Mouse (Mus musculus): ENCODE results near the gene Gnb1l. TPM values are rescaled to one million over a fixed set of nuclear protein-coding genes. Genes with fewer than 3 reads are reported as not detected.

The Gnb1l gene
- polyA plus RNA-seq, 1 experiment from 2014 or later: 16.7 TPM

DNA sequence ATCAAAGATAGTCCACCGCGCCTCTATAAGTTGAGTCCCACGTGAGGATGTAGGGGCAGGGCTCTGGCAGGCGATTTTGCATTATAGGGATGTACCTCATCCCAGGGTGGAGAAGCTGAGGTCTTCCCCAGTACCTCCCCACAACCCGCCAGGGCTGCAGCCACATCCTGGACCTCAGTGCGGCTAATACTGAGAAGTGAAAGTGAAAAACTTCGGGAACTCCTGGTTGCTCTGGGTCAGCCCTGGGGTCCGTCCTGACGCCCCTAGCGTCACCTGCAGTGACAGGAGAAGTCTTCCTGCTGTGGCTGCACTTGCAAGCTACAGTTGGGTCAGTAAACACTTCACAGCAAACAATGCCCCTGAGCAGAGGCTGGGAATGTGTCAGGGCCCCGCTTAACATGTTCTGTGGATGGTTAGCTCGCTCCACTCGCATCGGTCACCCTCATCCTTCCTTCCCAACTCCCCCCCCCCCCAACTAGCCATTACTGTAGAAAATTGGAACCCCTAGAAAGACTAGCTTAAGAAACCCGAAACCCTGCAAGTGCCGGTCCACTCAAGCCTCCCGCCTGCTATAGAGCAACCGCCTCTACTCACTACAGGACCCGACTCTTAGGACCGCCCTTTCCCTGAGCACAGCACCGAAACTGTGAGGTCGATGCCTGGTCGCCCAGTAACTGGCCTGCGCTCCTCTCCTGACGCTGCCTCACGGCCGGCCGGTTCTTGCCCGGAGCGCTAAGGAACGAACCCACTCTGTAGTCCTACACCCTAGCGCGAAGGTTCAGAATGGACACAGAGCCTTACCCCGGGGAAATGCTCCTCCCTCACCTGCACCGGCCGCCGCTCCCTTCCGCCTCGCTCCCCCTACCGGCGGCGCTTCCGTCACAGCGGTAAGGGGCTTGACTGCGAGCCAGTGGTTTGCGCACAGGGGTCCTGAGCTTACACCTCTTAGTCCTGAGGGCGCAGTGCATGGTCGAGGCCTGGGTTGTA, 91.6 kb downstream of the Gnb1l start, which contains the start of gene Tbx1:
Gene Tbx1 (minus strand): TSS at position 868 of the 987 bp plus-strand sequence.
- Histone ChIP-seq H3K27ac (replicated peaks) (no peak within 1 kb of the TSS), H3K4me3 (peak within 1 kb of the TSS; percentile 21), H3K4me1 (replicated peaks) (peaks cover 40% of the 10 kb centered on the region), H3K27me3 (peaks cover 87% of the 10 kb centered on the region), H3K36me3 (no peaks in the 10 kb centered on the region), H3K9ac (no peak within 1 kb of the TSS), H3K9me3 (no peaks in the 10 kb centered on the region), H3K4me2 (peak within 1 kb of the TSS; percentile 47)
- no peak for ATAC-seq (ENCODE audit: low FRiP score, low read depth)
- 3% methylated on average over 48 of the region's 48 CpGs for WGBS

GRCm38 (mm10) chr16:18591047-18592018, 92.8 kb downstream of the Gnb1l start:
- Histone ChIP-seq H3K4me3 (peak overlapping the region; percentile 21), H3K4me1 (replicated peaks) (peaks cover 35% of the 10 kb centered on the region)
- no peak for ATAC-seq (ENCODE audit: low FRiP score, low read depth)

GRCm38 (mm10) chr16:18593930-18594329, 95.4 kb downstream of the Gnb1l start:
- H3K36me3 ChIP-seq: no peaks in the 10 kb centered on the region
- no peaks in the 10 kb centered on the region for H3K9me3 ChIP-seq
- H3K4me1 ChIP-seq (replicated peaks): peaks cover 21% of the 10 kb centered on the region
- no peak overlapping the region for H3K4me2 ChIP-seq
- no peak for ATAC-seq (ENCODE audit: low FRiP score, low read depth)
- no peak overlapping the region for H3K9ac ChIP-seq
- 74% methylated on average over 2 of the region's 2 CpGs for WGBS
- no peak overlapping the region for H3K4me3 ChIP-seq
- H3K27me3 ChIP-seq: peaks cover 57% of the 10 kb centered on the region
- H3K27ac ChIP-seq (replicated peaks): no peak overlapping the region

More at GRCm38 (mm10) chr16:18591047-18592018, 92.8 kb downstream of the Gnb1l start:
- Histone ChIP-seq H3K9me3 (no peaks in the 10 kb centered on the region), H3K27me3 (peaks cover 75% of the 10 kb centered on the region), H3K9ac (no peak overlapping the region), H3K36me3 (no peaks in the 10 kb centered on the region), H3K27ac (replicated peaks) (no peak overlapping the region), H3K4me2 (peak overlapping the region; percentile 47)
- 2% methylated on average over 58 of the region's 59 CpGs for WGBS

DNA sequence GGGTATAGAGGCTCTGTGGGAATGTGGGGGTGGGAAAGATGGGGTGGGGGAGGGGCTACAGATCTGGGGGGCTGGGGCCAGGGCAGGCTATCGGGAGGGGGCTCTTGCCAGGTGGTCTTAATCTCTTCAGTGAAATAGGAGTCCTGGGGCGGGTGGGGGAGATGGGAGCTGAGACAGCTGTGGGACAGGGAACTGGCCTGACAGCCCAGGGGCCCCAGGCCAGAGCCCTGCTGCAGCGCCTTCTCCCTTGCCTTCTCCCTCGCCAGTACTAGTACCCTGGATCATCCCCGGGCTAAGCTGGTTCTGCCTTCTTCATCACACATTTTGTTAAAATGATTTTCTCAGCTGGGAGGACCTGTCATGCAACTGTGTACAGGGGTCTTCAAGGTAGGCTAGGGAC, 97.7 kb downstream of the Gnb1l start:
- no peak for ATAC-seq (ENCODE audit: low FRiP score, low read depth)
- 63% methylated on average over 5 of the region's 5 CpGs for WGBS
- no peak overlapping the region for H3K4me2 ChIP-seq
- no peak overlapping the region for H3K27ac ChIP-seq (replicated peaks)
- H3K4me3 ChIP-seq: no peak overlapping the region
- no peaks in the 10 kb centered on the region for H3K9me3 ChIP-seq
- H3K36me3 ChIP-seq: no peaks in the 10 kb centered on the region
- peaks cover 37% of the 10 kb centered on the region for H3K27me3 ChIP-seq
- H3K9ac ChIP-seq: no peak overlapping the region
- peaks cover 7% of the 10 kb centered on the region for H3K4me1 ChIP-seq (replicated peaks)

DNA sequence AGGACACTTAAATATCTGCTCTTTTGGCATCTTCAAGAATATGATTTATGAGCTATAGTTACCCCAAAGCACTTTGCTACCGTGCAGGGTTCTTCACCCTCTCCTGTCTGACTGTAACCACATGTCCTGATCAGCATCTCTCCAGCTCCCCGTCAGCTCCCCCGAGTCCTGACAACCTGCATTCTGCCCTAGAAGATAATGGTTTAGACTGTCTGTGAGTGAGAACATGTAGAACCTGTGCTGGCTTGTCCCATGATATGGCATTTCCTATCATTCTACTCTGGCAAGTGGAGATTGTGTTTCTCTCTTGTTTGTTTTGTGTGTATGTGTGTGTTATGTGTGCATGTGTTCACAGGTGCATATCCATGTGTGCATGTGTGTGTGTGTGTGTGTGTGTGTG, 99.5 kb downstream of the Gnb1l start:
- Histone ChIP-seq H3K4me3 (no peak overlapping the region), H3K27me3 (peaks cover 23% of the 10 kb centered on the region)

GRCm38 (mm10) chr16:18601447-18601846, 102.9 kb downstream of the Gnb1l start:
- Histone ChIP-seq H3K4me3 (no peak overlapping the region), H3K4me1 (replicated peaks) (0 out of 2 replicates have a peak, but pooled peaks cover 4% of the 10 kb centered on the region), H3K27me3 (0 out of 2 replicates have a peak, but pooled peaks cover 3% of the 10 kb centered on the region), H3K9me3 (no peaks in the 10 kb centered on the region), H3K27ac (replicated peaks) (no peak overlapping the region), H3K4me2 (no peak overlapping the region), H3K36me3 (no peaks in the 10 kb centered on the region), H3K9ac (no peak overlapping the region)
- ATAC-seq (ENCODE audit: low FRiP score, low read depth): no peak
- WGBS: 70% methylated on average over 7 of the region's 7 CpGs

More for the DNA sequence above, 99.5 kb downstream of the Gnb1l start:
- Histone ChIP-seq H3K9ac (no peak overlapping the region), H3K36me3 (no peaks in the 10 kb centered on the region), H3K9me3 (no peaks in the 10 kb centered on the region), H3K27ac (replicated peaks) (no peak overlapping the region), H3K4me1 (replicated peaks) (0 out of 2 replicates have a peak, but pooled peaks cover 4% of the 10 kb centered on the region), H3K4me2 (no peak overlapping the region)
- WGBS: 80% methylated on average over 3 of the region's 3 CpGs
- ATAC-seq (ENCODE audit: low FRiP score, low read depth): no peak

DNA sequence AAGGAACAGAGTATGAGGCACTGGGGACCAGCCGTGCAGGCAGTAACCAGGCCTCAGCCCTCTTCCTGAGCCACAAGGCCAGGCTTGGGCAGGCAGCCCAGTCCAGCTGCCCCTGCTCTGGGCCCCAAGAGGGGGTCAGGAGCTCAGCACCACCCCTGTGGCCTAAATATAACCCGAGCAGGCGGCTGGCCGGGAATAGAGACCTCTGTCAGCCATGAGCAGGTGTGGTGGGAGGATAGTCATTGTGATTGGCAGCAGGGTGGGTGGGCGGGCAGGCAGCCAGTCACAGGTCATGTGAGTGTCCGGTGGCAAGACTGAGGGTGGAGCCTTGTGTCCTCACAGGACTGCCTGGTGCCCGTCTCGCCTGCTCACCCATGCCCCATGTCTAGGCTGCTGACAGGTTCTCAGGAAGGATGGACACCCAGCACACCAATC, 105.8 kb downstream of the Gnb1l start:
- H3K36me3 ChIP-seq: no peaks in the 10 kb centered on the region
- no peak overlapping the region for H3K9ac ChIP-seq
- H3K9me3 ChIP-seq: no peaks in the 10 kb centered on the region
- 0 out of 2 replicates have a peak, but pooled peaks cover 4% of the 10 kb centered on the region for H3K4me1 ChIP-seq (replicated peaks)
- H3K4me2 ChIP-seq: no peak overlapping the region
- no peak overlapping the region for H3K27ac ChIP-seq (replicated peaks)
- H3K4me3 ChIP-seq: no peak overlapping the region
- 62% methylated on average over 8 of the region's 8 CpGs for WGBS
- peaks cover 6% of the 10 kb centered on the region; the same call in 1 of the 2 replicates for H3K27me3 ChIP-seq
- no peak for ATAC-seq (ENCODE audit: low FRiP score, low read depth)

GRCm38 (mm10) chr16:18605705-18606104, 107.2 kb downstream of the Gnb1l start:
- H3K4me1 ChIP-seq (replicated peaks): 0 out of 2 replicates have a peak, but pooled peaks cover 4% of the 10 kb centered on the region
- no peak overlapping the region for H3K9ac ChIP-seq
- H3K27ac ChIP-seq (replicated peaks): no peak overlapping the region
- peaks cover 12% of the 10 kb centered on the region; the same call in 1 of the 2 replicates for H3K27me3 ChIP-seq
- no peaks in the 10 kb centered on the region for H3K36me3 ChIP-seq
- no peak for ATAC-seq (ENCODE audit: low FRiP score, low read depth)
- whole genome bisulfite sequencing: 77% methylated on average over 5 of the region's 5 CpGs
- no peaks in the 10 kb centered on the region for H3K9me3 ChIP-seq
- no peak overlapping the region for H3K4me2 ChIP-seq
- no peak overlapping the region for H3K4me3 ChIP-seq

- no peak for ATAC-seq (ENCODE audit: low FRiP score, low read depth)
- Histone ChIP-seq H3K36me3 (no peaks in the 10 kb centered on the region), H3K4me1 (replicated peaks) (no peaks in the 10 kb centered on the region), H3K27ac (replicated peaks) (no peak overlapping the region), H3K4me2 (no peak overlapping the region), H3K9ac (no peak overlapping the region), H3K27me3 (peaks cover 12% of the 10 kb centered on the region; the same call in 1 of the 2 replicates), H3K9me3 (no peaks in the 10 kb centered on the region), H3K4me3 (no peak overlapping the region)
- 7% methylated on average over 11 of the region's 11 CpGs for WGBS
Observed at GRCm38 (mm10) chr16:18608226-18608625, 109.7 kb downstream of the Gnb1l start.

GRCm38 (mm10) chr16:18609099-18609498, 110.6 kb downstream of the Gnb1l start:
- Histone ChIP-seq H3K27me3 (peaks cover 12% of the 10 kb centered on the region; the same call in 1 of the 2 replicates), H3K9me3 (no peaks in the 10 kb centered on the region), H3K9ac (no peak overlapping the region), H3K27ac (replicated peaks) (no peak overlapping the region), H3K4me2 (no peak overlapping the region), H3K36me3 (no peaks in the 10 kb centered on the region), H3K4me3 (no peak overlapping the region), H3K4me1 (replicated peaks) (no peaks in the 10 kb centered on the region)
- WGBS: 65% methylated on average over 2 of the region's 2 CpGs
- ATAC-seq (ENCODE audit: low FRiP score, low read depth): no peak

- H3K27me3 ChIP-seq: peaks cover 17% of the 10 kb centered on the region
- H3K27ac ChIP-seq (replicated peaks): no peak overlapping the region
- no peak for ATAC-seq (ENCODE audit: low FRiP score, low read depth)
Observed at GRCm38 (mm10) chr16:18611752-18612151, 113.2 kb downstream of the Gnb1l start.

More at GRCm38 (mm10) chr16:18611752-18612151, 113.2 kb downstream of the Gnb1l start:
- H3K4me3 ChIP-seq: no peak overlapping the region
- H3K9ac ChIP-seq: no peak overlapping the region
- H3K9me3 ChIP-seq: no peaks in the 10 kb centered on the region
- no peaks in the 10 kb centered on the region for H3K4me1 ChIP-seq (replicated peaks)
- no peaks in the 10 kb centered on the region for H3K36me3 ChIP-seq
- WGBS: 45% methylated on average over 13 of the region's 13 CpGs
- H3K4me2 ChIP-seq: no peak overlapping the region

All from hindbrain, embryonic 15.5 days (tissue).